Mouse (Mus musculus) G1E (cell line): ENCODE results near the gene Zbtb9.

Source experiments
- POLR2AphosphoS5 ChIP-seq: IDR thresholded peaks from 2 replicates; pipeline ENCODE4 v1.6.1; 2012; ENCODE audit warnings: low read depth, low read length, inconsistent platforms; ENCODE audit not compliant: insufficient replicate concordance
- TAL1 ChIP-seq: conservative IDR thresholded peaks from 2 replicates; pipeline ENCODE4 v1.6.1; 2012; ENCODE audit warnings: low read depth, low read length, inconsistent platforms, mixed read lengths

GRCm38 (mm10) chr17:26956895-26957294 lies 16.1 kb upstream of the Zbtb9 start:
- TF ChIP-seq POLR2AphosphoS5, result no peak
- peak; percentile 47 for TF ChIP-seq TAL1
